Mouse (Mus musculus): ENCODE data around the gene Zfp30. TPM values are rescaled to one million over a fixed set of nuclear protein-coding genes. Genes with fewer than 3 reads are reported as not detected.

Zfp30 gene
- 8.9 and 9.1 TPM in 2 replicates for polyA plus RNA-seq (2015; fragmentation: Nextera tagmentation; extraction: Ambion mirVana)

DNA sequence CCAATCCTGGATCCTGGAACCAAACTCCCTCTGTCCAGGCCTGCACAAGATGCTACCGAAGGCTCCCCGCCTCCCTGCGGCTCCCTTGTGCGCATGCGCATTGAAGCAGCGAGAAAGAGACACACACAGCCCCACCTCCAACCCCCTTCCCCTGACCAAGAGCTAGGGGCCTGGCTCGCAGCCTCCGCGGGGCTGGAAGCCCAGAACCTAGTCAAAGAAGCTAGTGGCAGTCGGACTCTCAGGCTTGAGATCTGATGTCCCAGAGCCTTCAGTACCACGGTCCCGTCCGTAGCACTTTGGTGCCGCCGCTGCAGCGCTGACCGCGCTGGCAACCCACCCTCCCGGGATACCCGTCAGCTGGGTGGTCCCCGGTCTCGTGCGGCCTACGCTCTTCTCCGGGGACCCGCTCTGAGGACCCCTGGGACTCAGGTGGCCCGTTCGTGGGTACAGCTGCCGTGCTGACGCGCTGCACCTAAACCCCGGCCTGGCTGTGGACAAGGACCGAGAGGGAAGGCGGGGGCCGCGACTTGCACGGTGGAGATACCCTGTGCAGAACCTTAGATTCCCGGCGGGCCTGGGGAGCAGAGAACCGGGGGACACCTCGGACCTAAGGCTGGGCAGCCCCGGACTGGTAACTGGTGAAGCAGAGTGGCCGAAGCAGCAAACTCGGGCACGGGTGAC, at the start of gene Zfp30:
Gene Zfp30 (plus strand): TSS at position 128 of the 681 bp plus-strand sequence.
- Histone ChIP-seq H3K36me3 (peaks cover 22% of the 10 kb centered on the region), H3K9me3 (no peaks in the 10 kb centered on the region), H3K4me3 (peak within 1 kb of the TSS; percentile 88), H3K4me1 (peaks cover 17% of the 10 kb centered on the region), H3K4me2 (peak within 1 kb of the TSS; percentile 73), H3K27ac (peak within 1 kb of the TSS; percentile 87), H3K27me3 (no peaks in the 10 kb centered on the region), H3K9ac (peak within 1 kb of the TSS; percentile 82)
- ATAC-seq (ENCODE audit: insufficient number of reproducible peaks, low FRiP score, low TSS enrichment, low read depth): peak; percentile 94
- 1% methylated on average over 44 of the region's 45 CpGs for WGBS

DNA sequence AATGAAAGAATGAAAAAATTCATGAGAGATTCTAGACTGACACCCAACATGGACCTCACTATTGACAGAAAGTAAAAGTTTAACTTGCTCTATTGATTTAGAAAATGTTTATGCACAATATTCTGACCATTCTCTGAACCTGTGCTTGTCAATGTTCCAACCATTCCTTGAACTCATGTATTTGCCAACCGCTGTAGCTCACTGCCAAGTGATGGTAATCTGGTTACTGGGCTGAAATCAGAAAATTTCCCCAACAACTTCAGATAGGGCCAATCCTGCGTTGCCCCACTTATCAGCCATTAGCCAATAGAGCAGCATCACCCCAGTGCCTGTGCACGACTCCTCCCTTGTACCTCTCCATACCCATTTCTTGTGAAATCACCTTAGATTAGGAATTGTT, 41.5 kb upstream of the Zfp30 start:
- Histone ChIP-seq H3K4me3 (no peak overlapping the region), H3K4me1 (no peaks in the 10 kb centered on the region), H3K27me3 (no peaks in the 10 kb centered on the region), H3K27ac (no peak overlapping the region), H3K9ac (no peak overlapping the region), H3K4me2 (no peak overlapping the region), H3K9me3 (no peaks in the 10 kb centered on the region), H3K36me3 (no peaks in the 10 kb centered on the region)
- no peak for ATAC-seq (ENCODE audit: insufficient number of reproducible peaks, low FRiP score, low TSS enrichment, low read depth)
- WGBS: 89% methylated on average over 3 of the region's 3 CpGs

DNA sequence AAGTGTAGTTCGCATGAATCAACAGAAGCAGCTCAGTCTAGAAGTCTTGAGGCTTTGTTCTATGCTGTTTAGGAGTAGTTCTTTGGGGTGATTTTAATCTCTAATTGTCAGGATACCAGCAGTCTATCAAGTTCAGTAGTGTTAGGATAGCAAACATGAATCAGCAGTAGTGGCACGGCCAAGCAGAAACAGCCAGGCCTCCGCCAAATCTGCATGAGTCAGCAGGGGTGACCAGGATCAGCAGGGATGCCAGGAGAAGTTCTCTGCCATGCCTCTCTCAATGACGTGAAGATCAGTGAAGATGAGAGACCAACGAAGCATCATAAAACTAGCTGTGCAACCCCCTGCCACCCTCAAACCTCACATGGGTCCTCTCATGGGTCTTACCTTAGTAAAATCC, 23.3 kb upstream of the Zfp30 start:
- Histone ChIP-seq H3K4me1 (no peaks in the 10 kb centered on the region), H3K4me2 (no peak overlapping the region), H3K9me3 (no peaks in the 10 kb centered on the region), H3K36me3 (0 out of 2 replicates have a peak, but pooled peaks cover 5% of the 10 kb centered on the region), H3K9ac (no peak overlapping the region), H3K27me3 (no peaks in the 10 kb centered on the region), H3K27ac (no peak overlapping the region), H3K4me3 (no peak overlapping the region)
- ATAC-seq (ENCODE audit: insufficient number of reproducible peaks, low FRiP score, low TSS enrichment, low read depth): no peak
- WGBS: 87% methylated on average over 5 of the region's 5 CpGs

DNA sequence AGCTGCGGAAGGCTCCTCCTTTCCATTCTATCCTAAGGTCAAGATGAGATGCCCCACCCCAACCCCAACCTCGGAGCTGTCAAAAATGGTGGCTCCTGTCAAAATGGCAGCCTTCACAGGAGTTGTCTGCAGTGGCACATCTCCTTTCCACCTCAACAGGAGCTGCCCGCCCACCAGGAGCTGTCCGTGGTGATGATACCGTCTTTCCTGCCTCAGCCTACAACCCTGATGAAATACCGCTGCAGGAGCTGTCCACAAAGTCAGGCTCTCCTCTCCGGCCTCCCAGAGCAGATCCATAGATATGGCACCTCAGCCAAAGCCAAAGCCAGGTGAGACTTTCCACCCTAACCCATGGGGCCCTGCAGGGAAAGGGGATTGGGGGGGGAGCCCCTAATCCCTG, 19.1 kb upstream of the Zfp30 start:
- 0 out of 2 replicates have a peak, but pooled peaks cover 5% of the 10 kb centered on the region for H3K36me3 ChIP-seq
- H3K27ac ChIP-seq: no peak overlapping the region
- H3K4me3 ChIP-seq: no peak overlapping the region
- no peaks in the 10 kb centered on the region for H3K9me3 ChIP-seq
- H3K9ac ChIP-seq: no peak overlapping the region
- 76% methylated on average over 7 of the region's 7 CpGs for WGBS
- H3K4me1 ChIP-seq: peaks cover 13% of the 10 kb centered on the region
- ATAC-seq (ENCODE audit: insufficient number of reproducible peaks, low FRiP score, low TSS enrichment, low read depth): no peak
- no peak overlapping the region for H3K4me2 ChIP-seq
- no peaks in the 10 kb centered on the region for H3K27me3 ChIP-seq

DNA sequence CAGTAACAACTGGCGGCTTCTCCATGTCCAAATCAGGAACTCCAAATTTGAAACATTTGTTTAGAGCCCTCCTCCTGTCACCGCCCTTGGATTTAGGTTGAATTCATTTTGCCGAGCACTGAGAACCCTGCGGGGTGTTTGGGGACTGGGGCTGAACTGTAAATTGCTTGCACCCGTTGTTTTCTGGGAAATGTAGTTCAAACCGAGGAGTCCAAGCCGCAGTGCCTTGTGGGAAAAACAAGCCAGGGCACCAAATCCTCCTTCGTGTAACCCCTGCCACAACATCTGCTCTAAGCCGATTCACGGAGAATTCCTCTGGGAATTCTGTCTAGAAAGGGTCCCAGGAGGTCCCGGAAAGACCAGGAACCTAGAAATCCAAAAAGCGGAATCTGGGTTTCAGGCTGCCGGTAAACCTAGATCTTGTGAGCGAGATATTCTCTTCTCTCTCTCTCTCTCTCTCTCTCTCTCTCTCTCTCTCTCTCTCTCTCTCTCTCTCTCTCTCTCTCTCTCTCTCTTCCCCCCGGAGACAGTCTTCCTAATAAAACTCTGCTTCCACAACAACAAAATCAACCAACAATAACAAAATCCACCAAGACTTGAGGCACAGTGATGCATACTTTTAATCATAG, 16.6 kb upstream of the Zfp30 start:
- peak overlapping the region; percentile 78 for H3K27ac ChIP-seq
- H3K4me3 ChIP-seq: peak overlapping the region; percentile 79
- H3K36me3 ChIP-seq: peaks cover 15% of the 10 kb centered on the region
- peak overlapping the region; percentile 43 for H3K9ac ChIP-seq
- H3K9me3 ChIP-seq: no peaks in the 10 kb centered on the region
- peaks cover 16% of the 10 kb centered on the region for H3K4me1 ChIP-seq
- 2% methylated on average over 15 of the region's 15 CpGs for WGBS
- H3K27me3 ChIP-seq: no peaks in the 10 kb centered on the region
- peak; percentile 53 for ATAC-seq (ENCODE audit: insufficient number of reproducible peaks, low FRiP score, low TSS enrichment, low read depth)
- peak overlapping the region; percentile 57 for H3K4me2 ChIP-seq

DNA sequence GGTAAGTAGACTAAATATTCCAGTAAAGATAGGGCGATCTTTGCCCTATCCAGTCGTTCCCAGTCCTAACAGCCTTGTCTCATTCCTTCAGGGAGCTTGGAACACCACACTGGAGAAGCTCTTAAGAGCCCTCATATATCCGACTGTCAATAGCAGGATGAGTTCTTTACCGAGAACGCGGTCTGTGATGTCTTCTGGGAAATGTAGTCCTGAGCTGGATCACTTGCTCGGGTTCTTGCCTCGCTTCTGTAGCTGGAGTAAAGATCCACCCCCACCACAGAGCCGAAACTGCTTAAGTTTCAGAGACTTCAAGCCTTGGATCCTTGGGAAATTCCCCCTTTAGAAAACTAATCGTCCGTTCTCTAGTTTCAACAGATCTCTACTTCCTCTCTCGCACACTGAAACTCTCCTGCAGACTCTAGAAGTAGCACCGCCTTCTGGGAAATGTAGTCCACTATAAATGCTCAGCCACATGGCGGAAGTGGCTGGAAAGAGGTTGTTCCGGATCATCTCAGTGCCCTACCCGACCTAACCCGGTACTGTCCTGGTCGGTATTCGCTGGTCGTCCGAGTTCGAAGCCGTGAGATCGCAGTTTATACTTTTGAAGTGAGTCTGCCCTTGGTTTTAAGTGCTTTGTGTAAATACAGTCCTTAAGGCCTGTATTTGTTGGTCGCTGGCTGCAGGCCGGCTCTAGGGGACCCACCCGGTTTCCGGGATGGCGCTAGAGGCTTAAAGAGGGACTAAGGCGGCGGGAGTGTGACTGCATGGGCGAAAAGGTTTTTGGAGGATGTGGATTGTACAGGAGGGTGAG, 15.5 kb upstream of the Zfp30 start, which contains the start of gene Zfp84:
Gene Zfp84 (plus strand): TSS at position 463 of the 811 bp plus-strand sequence.
- ATAC-seq (ENCODE audit: insufficient number of reproducible peaks, low FRiP score, low TSS enrichment, low read depth): peak; percentile 89
- Histone ChIP-seq H3K4me1 (peaks cover 16% of the 10 kb centered on the region), H3K27ac (peak within 1 kb of the TSS; percentile 95), H3K27me3 (no peaks in the 10 kb centered on the region), H3K4me2 (peak within 1 kb of the TSS; percentile 57), H3K36me3 (peaks cover 24% of the 10 kb centered on the region), H3K4me3 (peak within 1 kb of the TSS; percentile 79), H3K9me3 (no peaks in the 10 kb centered on the region), H3K9ac (peak within 1 kb of the TSS; percentile 58)
- under 1% methylated on average over 32 of the region's 32 CpGs for WGBS

DNA sequence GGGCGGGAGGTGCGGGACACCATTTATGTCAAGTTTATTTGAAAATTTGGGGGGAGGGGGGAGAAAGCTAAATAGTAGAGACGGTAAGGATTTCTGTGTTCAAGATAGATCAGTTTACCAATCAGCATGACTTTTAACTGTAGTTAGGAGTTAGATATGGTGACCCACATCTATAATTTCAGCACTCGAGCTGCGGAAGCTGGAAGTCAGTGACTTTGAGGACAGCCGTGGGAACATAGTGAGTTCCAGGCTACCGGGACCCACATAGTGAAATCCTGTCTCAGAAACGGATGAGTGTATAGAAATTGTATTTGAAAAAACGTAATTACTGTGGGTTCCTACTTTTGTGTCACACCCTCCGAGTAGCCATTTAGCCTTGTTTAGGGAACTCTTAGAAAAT, 14.8 kb upstream of the Zfp30 start:
- H3K4me2 ChIP-seq: peak overlapping the region; percentile 56
- H3K4me1 ChIP-seq: peaks cover 16% of the 10 kb centered on the region
- peak overlapping the region; percentile 79 for H3K4me3 ChIP-seq
- H3K36me3 ChIP-seq: peaks cover 31% of the 10 kb centered on the region
- ATAC-seq (ENCODE audit: insufficient number of reproducible peaks, low FRiP score, low TSS enrichment, low read depth): no peak
- 6% methylated on average over 10 of the region's 10 CpGs for WGBS
- no peaks in the 10 kb centered on the region for H3K27me3 ChIP-seq
- no peaks in the 10 kb centered on the region for H3K9me3 ChIP-seq
- H3K9ac ChIP-seq: peak overlapping the region; percentile 58
- H3K27ac ChIP-seq: peak overlapping the region; percentile 95

DNA sequence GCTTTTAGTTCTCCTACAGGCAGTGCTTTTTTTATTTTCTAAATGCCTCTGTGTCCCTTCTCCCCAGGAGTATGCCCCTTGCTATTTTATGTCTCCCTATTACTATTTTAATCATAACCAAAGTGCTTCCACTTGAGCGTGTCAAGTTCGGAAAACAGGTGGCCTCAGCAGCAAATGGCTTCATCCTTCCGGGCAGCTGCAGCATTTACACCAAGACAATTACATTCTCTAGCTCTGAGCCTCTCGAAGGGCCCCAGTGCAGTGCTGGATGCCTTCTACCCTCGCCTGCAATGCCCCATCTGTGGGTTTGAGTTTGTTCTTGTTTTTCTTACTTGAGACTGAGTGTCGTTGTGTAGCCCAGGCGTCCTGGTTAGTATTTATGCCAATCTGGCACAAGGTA, 10.3 kb upstream of the Zfp30 start:
- Histone ChIP-seq H3K4me1 (peaks cover 11% of the 10 kb centered on the region), H3K27me3 (no peaks in the 10 kb centered on the region), H3K36me3 (peaks cover 70% of the 10 kb centered on the region), H3K4me2 (no peak overlapping the region), H3K4me3 (no peak overlapping the region), H3K9me3 (no peaks in the 10 kb centered on the region), H3K9ac (no peak overlapping the region), H3K27ac (no peak overlapping the region)
- ATAC-seq (ENCODE audit: insufficient number of reproducible peaks, low FRiP score, low TSS enrichment, low read depth): no peak
- 86% methylated on average over 7 of the region's 7 CpGs for WGBS

DNA sequence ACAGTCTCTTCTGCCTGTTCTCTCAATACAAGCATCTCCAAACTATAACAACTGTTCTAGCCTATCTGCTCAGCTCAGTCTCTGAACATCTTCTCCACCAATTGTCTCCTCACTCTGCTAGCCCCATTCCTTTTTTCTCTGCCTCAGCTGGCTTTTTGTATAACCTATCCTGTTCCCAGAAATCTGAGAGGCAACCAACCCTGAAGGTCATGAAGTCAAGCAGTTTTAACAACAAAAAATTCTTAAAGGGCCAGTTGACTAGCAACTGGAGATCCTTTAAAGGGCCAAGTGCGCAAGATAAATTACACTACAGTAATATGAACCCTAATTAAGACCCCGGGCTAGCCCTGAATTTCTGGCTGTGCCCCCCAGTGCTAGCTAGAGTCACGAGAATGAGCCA, 9.4 kb upstream of the Zfp30 start:
- Histone ChIP-seq H3K27me3 (no peaks in the 10 kb centered on the region), H3K9ac (no peak overlapping the region), H3K4me3 (no peak overlapping the region), H3K4me1 (peaks cover 7% of the 10 kb centered on the region), H3K9me3 (no peaks in the 10 kb centered on the region), H3K4me2 (no peak overlapping the region), H3K36me3 (peaks cover 79% of the 10 kb centered on the region), H3K27ac (no peak overlapping the region)
- ATAC-seq (ENCODE audit: insufficient number of reproducible peaks, low FRiP score, low TSS enrichment, low read depth): no peak
- 90% methylated on average over 3 of the region's 3 CpGs for WGBS

DNA sequence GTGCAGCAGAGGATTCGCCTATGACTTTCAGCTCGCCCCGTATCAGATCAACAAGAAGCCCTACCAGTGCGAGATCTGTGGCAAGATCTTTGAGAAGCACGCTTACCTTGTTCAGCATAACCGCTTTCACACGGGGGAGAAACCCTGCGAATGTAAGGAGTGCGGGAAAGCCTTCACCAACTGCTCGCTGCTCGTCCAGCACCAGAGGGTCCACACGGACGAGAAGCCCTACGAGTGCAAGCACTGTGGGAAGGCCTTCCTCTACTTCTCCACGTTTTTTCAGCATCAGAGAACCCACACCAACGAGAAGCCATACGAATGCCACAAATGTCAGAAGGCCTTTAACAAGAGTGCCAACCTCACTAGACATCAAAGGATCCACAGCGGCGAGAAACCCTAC, 7.2 kb upstream of the Zfp30 start:
- Histone ChIP-seq H3K4me1 (no peaks in the 10 kb centered on the region), H3K4me2 (no peak overlapping the region), H3K36me3 (peaks cover 76% of the 10 kb centered on the region), H3K9me3 (no peaks in the 10 kb centered on the region), H3K4me3 (no peak overlapping the region), H3K9ac (no peak overlapping the region), H3K27ac (no peak overlapping the region), H3K27me3 (no peaks in the 10 kb centered on the region)
- WGBS: 95% methylated on average over 19 of the region's 19 CpGs
- ATAC-seq (ENCODE audit: insufficient number of reproducible peaks, low FRiP score, low TSS enrichment, low read depth): no peak

DNA sequence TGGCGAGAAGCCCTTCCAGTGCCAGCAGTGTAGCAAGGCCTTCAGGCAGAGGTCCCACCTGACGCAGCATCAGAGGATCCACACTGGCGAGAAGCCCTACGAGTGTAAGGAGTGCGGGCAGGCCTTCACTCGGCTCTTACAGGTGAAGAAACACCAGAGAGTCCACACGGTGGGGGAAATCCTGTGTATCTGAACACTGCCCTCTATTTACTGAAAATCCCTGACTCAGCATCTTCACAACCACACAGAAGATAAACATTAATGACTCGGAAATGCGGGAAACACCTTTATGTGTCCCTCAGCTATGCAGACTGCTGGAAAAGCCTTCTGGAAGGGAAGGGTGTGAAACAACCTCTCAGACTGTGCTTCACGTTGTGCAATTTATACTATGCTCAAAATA, 6.4 kb upstream of the Zfp30 start:
- no peaks in the 10 kb centered on the region for H3K27me3 ChIP-seq
- no peak overlapping the region for H3K4me2 ChIP-seq
- no peak overlapping the region for H3K27ac ChIP-seq
- no peak overlapping the region for H3K4me3 ChIP-seq
- 94% methylated on average over 10 of the region's 10 CpGs for WGBS
- no peaks in the 10 kb centered on the region for H3K4me1 ChIP-seq
- H3K9ac ChIP-seq: no peak overlapping the region
- H3K9me3 ChIP-seq: no peaks in the 10 kb centered on the region
- ATAC-seq (ENCODE audit: insufficient number of reproducible peaks, low FRiP score, low TSS enrichment, low read depth): no peak
- H3K36me3 ChIP-seq: peaks cover 68% of the 10 kb centered on the region

DNA sequence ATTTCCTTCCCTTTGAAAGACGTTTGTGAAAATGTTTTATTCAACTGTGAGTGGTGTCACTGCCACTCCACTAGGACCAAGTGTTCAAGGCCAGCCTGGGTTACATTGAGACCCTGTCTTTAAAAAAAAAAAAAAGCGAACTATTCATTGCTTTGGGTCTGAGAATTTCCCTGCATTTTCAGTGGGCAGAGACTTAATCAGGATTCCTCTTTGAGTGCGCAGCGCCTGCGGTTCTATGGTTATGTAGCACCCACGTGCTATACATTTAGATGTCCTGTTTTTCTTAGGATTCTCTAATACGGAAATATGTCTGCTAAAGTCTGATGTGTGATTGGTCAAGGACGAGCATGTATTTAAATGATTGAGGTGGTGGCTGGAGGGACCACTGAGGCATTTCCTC, 1.2 kb downstream of the Zfp30 start:
- Histone ChIP-seq H3K4me1 (peaks cover 17% of the 10 kb centered on the region), H3K36me3 (peaks cover 27% of the 10 kb centered on the region), H3K4me2 (peak overlapping the region; percentile 73), H3K4me3 (peak overlapping the region; percentile 88), H3K9ac (no peak overlapping the region), H3K27me3 (no peaks in the 10 kb centered on the region), H3K9me3 (no peaks in the 10 kb centered on the region), H3K27ac (no peak overlapping the region)
- no peak for ATAC-seq (ENCODE audit: insufficient number of reproducible peaks, low FRiP score, low TSS enrichment, low read depth)
- WGBS: 48% methylated on average over 8 of the region's 8 CpGs

Measured in limb, embryonic 15.5 days (tissue).